Mouse (Mus musculus): ENCODE measurements around the gene Iqcd.

DNA sequence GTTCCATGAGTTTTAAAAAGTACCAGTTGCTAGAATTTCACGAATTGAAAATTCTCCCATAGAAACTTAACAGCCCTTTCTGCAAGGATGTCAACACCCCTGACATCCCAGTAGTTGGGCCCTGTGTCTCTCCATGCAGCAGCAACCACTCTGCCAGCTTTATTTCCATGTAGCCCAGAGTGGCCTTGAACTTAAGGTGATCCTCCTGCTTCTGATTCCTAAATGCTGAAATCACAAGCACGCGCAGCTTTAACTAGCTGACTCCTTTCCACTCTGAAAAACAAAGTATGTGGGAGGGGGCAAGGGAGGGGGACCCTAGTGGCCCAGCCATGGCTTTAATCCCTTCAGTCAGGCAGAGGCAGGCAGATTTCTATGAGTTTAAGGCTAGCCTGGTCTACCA, 18.5 kb downstream of the Iqcd start:
- TF ChIP-seq CTCF (IDR thresholded peaks at IDR 0.05) (no peak), EP300 (IDR thresholded peaks at IDR 0.05; ENCODE audit: insufficient read depth, low read depth, low read length) (no peak)

Measured in heart, adult 2 months (tissue).